Mouse (Mus musculus): ENCODE results near the gene Olfr1242. TPM values are rescaled to one million over a fixed set of nuclear protein-coding genes. Genes with fewer than 3 reads are reported as not detected.

The Olfr1242 gene
- total and polyA plus RNA-seq, 3 experiments: not detected

DNA sequence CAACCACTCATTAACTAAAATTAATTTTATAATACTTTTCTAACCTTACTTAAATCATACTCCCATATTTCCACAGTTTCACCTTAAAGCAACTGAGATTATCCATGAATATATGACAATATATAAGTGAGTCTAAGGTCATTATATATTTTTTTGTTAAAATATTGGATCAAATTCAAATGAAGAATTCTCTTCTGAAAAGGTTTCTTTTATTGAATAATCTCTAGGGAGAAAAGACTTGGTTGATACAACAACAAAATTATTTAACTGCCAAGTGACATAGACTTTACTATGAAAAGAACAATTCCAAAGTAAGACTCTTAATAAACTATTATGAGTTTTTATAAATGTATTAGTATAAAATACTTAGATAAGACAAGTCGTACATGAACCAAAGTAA is 33.3 kb upstream of the Olfr1242 start, which contains the start of gene Olfr1243:
Gene Olfr1243, minus strand, starts transcription at position 101 of the 400 bp plus-strand sequence.
- in situ Hi-C loops (cut with MboI; ENCODE audit: low pct_ligation_motif_present, low pct_unique_long_range_greater_than_20kb, low sequenced_read_pairs): no loop called here
- dilution Hi-C loops (cut with MboI; ENCODE audit: extremely low pct_ligation_motif_present, extremely low pct_unique_long_range_greater_than_20kb, low sequenced_read_pairs): no loop called here
- H3K79me2 ChIP-seq (replicated peaks; ENCODE audit: control insufficient read depth, extremely low read depth, insufficient read depth, poor library complexity, severe bottlenecking): no peaks in the 10 kb centered on the region

DNA sequence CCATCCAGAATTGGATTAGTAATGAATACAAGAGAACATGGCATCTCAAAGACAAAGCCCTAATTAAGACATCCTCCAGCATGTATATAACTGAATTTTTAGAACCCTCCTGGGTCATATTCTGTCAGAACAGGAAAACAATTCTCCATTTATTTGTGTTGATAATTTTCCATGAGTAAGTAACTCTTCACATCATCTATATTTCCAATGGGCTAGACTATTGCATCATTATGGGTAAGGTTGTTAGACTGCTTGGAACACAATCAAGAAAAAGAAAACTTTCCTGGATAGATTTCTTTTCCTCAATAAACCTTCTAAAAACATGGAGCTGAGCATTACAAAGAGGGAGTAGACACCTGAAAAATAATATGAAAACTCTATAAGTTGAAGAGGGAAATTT is 11.1 kb downstream of the Olfr1242 start, which contains the start of gene Olfr1241:
Gene Olfr1241, minus strand, starts transcription at position 101 of the 400 bp plus-strand sequence.
- H3K4me1 ChIP-seq (ENCODE audit: control insufficient read depth in 1 of 2, insufficient read depth in 2 of 2): no peaks in the 10 kb centered on the region
- H3K4me3 ChIP-seq (replicated peaks in 1 of 3; ENCODE audit: low read depth in 2 of 3, low read length in 2 of 3, poor library complexity in 1 of 3): no peak within 1 kb of the TSS
- no peaks in the 10 kb centered on the region for H3K27me3 ChIP-seq (replicated peaks)
- TF ChIP-seq RCOR1 (conservative IDR thresholded peaks at IDR 0.05; ENCODE audit: low read depth, low read length) (no peak), MEF2A (IDR thresholded peaks at IDR 0.05; ENCODE audit: borderline replicate concordance, low read depth, low read length) (no peak), GABPA (IDR thresholded peaks at IDR 0.05; ENCODE audit: insufficient replicate concordance, low read depth, low read length) (no peak), ZNF384 (IDR thresholded peaks at IDR 0.05; ENCODE audit: low read depth, low read length) (no peak), ZC3H11A (IDR thresholded peaks at IDR 0.05; ENCODE audit: low read depth, low read length) (no peak), USF2 (conservative IDR thresholded peaks at IDR 0.05; ENCODE audit: low read depth, low read length) (no peak), POLR2AphosphoS2 (IDR thresholded peaks at IDR 0.05; ENCODE audit: low read depth, low read length) (no peak), MAFK (IDR thresholded peaks at IDR 0.05; ENCODE audit: insufficient replicate concordance, low read length) (no peak), POLR2A (IDR thresholded peaks at IDR 0.05; ENCODE audit: low read depth, low read length) (no peak), ZKSCAN1 (IDR thresholded peaks at IDR 0.05; ENCODE audit: borderline replicate concordance, low read depth, low read length) (no peak), JUN (IDR thresholded peaks at IDR 0.05; ENCODE audit: insufficient read depth, low read depth, low read length) (no peak), ELF1 (IDR thresholded peaks at IDR 0.05; ENCODE audit: low read depth, low read length) (no peak), CHD1 (IDR thresholded peaks at IDR 0.05; ENCODE audit: low read depth, low read length) (no peak), TBP (conservative IDR thresholded peaks at IDR 0.05; ENCODE audit: low read depth, low read length) (no peak), PAX5 (IDR thresholded peaks at IDR 0.05; ENCODE audit: low read length) (no peak), E2F4 (IDR thresholded peaks at IDR 0.05; ENCODE audit: insufficient replicate concordance, low read depth, low read length) (no peak), USF1 (IDR thresholded peaks at IDR 0.05; ENCODE audit: low read depth, low read length) (no peak), MAX (IDR thresholded peaks at IDR 0.05; ENCODE audit: low read length) (no peak), HCFC1 (IDR thresholded peaks at IDR 0.05; ENCODE audit: low read depth, low read length) (no peak)
- no peak within 1 kb of the TSS for H3K27ac ChIP-seq (ENCODE audit: insufficient read depth, low read depth)
- in situ Hi-C loops (cut with MboI; ENCODE audit: low pct_ligation_motif_present, low pct_unique_long_range_greater_than_20kb, low sequenced_read_pairs): no loop called here
- no peak within 1 kb of the TSS for H3K4me2 ChIP-seq (ENCODE audit: insufficient read depth, low read depth, poor library complexity, severe bottlenecking)
- no peak for DNase-seq (ENCODE audit: extremely low read depth)
- no peaks in the 10 kb centered on the region for H3K36me3 ChIP-seq (replicated peaks in 1 of 2; ENCODE audit: control insufficient read depth in 1 of 2, insufficient read depth in 1 of 2, low read length in 1 of 2)
- H3K9me3 ChIP-seq (replicated peaks; ENCODE audit: low read length): peaks cover 13% of the 10 kb centered on the region
- dilution Hi-C loops (cut with MboI; ENCODE audit: extremely low pct_ligation_motif_present, extremely low pct_unique_long_range_greater_than_20kb, low sequenced_read_pairs): no loop called here
- no peak within 1 kb of the TSS for H3K9ac ChIP-seq (ENCODE audit: insufficient read depth, low read depth)
- no peaks in the 10 kb centered on the region for H3K79me2 ChIP-seq (replicated peaks; ENCODE audit: control insufficient read depth, extremely low read depth, insufficient read depth, poor library complexity, severe bottlenecking)

More for the DNA sequence above, 33.3 kb upstream of the Olfr1242 start, which contains the start of gene Olfr1243:
- no peaks in the 10 kb centered on the region for H3K36me3 ChIP-seq (replicated peaks in 1 of 2; ENCODE audit: control insufficient read depth in 1 of 2, insufficient read depth in 1 of 2, low read length in 1 of 2)
- no peaks in the 10 kb centered on the region for H3K27me3 ChIP-seq (replicated peaks)
- no peak within 1 kb of the TSS for H3K4me3 ChIP-seq (replicated peaks in 1 of 3; ENCODE audit: low read depth in 2 of 3, low read length in 2 of 3, poor library complexity in 1 of 3)
- TF ChIP-seq KAT2A (IDR thresholded peaks at IDR 0.05; ENCODE audit: insufficient replicate concordance, low read length) (no peak), ELF1 (IDR thresholded peaks at IDR 0.05; ENCODE audit: low read depth, low read length) (no peak), TCF12 (IDR thresholded peaks at IDR 0.05; ENCODE audit: low read depth, low read length) (no peak), CTCF (conservative IDR thresholded peaks at IDR 0.05 in 1 of 2, IDR thresholded peaks at IDR 0.05 in 1 of 2; ENCODE audit: low read depth in 2 of 2, low read length in 2 of 2) (no peak), POLR2AphosphoS2 (IDR thresholded peaks at IDR 0.05; ENCODE audit: low read depth, low read length) (no peak), MAZ (IDR thresholded peaks at IDR 0.05; ENCODE audit: low read depth, low read length) (no peak), CHD2 (IDR thresholded peaks at IDR 0.05; ENCODE audit: low read length) (no peak), MEF2A (IDR thresholded peaks at IDR 0.05; ENCODE audit: borderline replicate concordance, low read depth, low read length) (no peak)
- no peak within 1 kb of the TSS for H3K27ac ChIP-seq (ENCODE audit: insufficient read depth, low read depth)
- H3K4me1 ChIP-seq (ENCODE audit: control insufficient read depth in 1 of 2, insufficient read depth in 2 of 2): no peaks in the 10 kb centered on the region
- H3K9me3 ChIP-seq (replicated peaks; ENCODE audit: low read length): peaks cover 10% of the 10 kb centered on the region
- H3K9ac ChIP-seq (ENCODE audit: insufficient read depth, low read depth): no peak within 1 kb of the TSS
- no peak for DNase-seq (ENCODE audit: extremely low read depth)
- H3K4me2 ChIP-seq (ENCODE audit: insufficient read depth, low read depth, poor library complexity, severe bottlenecking): no peak within 1 kb of the TSS

Measured in CH12.LX (cell line).